Mouse (Mus musculus) megakaryocyte, embryonic 14.5 days (primary cell): Measurements from ENCODE around the gene Gdap1l1.

Experiments used
- FLI1 ChIP-seq: IDR thresholded peaks from 2 replicates; pipeline ENCODE4 v1.6.1; 2012; ENCODE audit warnings: low read length, inconsistent platforms, mixed read lengths
- GATA1 ChIP-seq: IDR thresholded peaks from 3 replicates; pipeline ENCODE4 v1.6.1; 2012; ENCODE audit warnings: mixed read lengths, low read length, inconsistent platforms, borderline replicate concordance

GRCm38 (mm10) chr2:163453378-163453777, 15.1 kb downstream of the Gdap1l1 start:
- TF ChIP-seq GATA1 (no peak), FLI1 (no peak)
